Mouse (Mus musculus) stomach, embryonic 15.5 days (tissue): ENCODE results near the gene Cyb5r4. TPM values are rescaled to one million over a fixed set of nuclear protein-coding genes. Genes with fewer than 3 reads are reported as not detected.
A peak's percentile ranks its signal among the peaks of the same experiment; 100 is the strongest.
"Not testable (repeated sequence)": the region's sequence is repeated elsewhere in the genome, so short reads cannot be mapped to it uniquely, and the experiment has no call there.

ENCODE experiments used
- ATAC-seq: fragments of 200-750 bp; cut with Nextera tagmentation; 2 replicates; pipeline ENCODE4 v1.8.0; 2017; ENCODE audit warnings: low read depth, moderate number of reproducible peaks, moderate TSS enrichment; ENCODE audit not compliant: insufficient read depth, low FRiP score
- H3K27ac ChIP-seq: fragments of 300-500 bp; sonication (generic); 2 replicates; pipeline ENCODE4 v1.5.1; 2015; ENCODE audit warnings: mild to moderate bottlenecking, inconsistent platforms
- H3K27me3 ChIP-seq: fragments of 300-500 bp; sonication (generic); replicated peaks from 2 replicates; pipeline ENCODE4 v1.6.1; 2015; ENCODE audit warnings: inconsistent platforms
- H3K36me3 ChIP-seq: fragments of 300-500 bp; sonication (generic); 2 replicates; pipeline ENCODE4 v1.6.1; 2015; ENCODE audit warnings: inconsistent platforms
- H3K4me1 ChIP-seq: fragments of 300-500 bp; sonication (generic); 2 replicates; pipeline ENCODE4 v1.6.1; 2015; ENCODE audit warnings: inconsistent platforms
- H3K4me2 ChIP-seq: fragments of 300-500 bp; sonication (generic); 2 replicates; pipeline ENCODE4 v1.6.1; 2015; ENCODE audit warnings: mild to moderate bottlenecking, inconsistent platforms
- H3K4me3 ChIP-seq: fragments of 300-500 bp; sonication (generic); replicated peaks from 2 replicates; pipeline ENCODE4 v1.5.1; 2015; ENCODE audit warnings: inconsistent platforms
- H3K9ac ChIP-seq: fragments of 300-500 bp; sonication (generic); 2 replicates; pipeline ENCODE4 v1.6.1; 2015; ENCODE audit warnings: inconsistent platforms
- H3K9me3 ChIP-seq: fragments of 300-500 bp; sonication (generic); 2 replicates; pipeline ENCODE4 v1.6.1; 2016; ENCODE audit warnings: inconsistent platforms
- WGBS: fragments of 180-500 bp; shearing (Covaris S2); methylation state at CpG from one replicate; pipeline ENCODE4 v1.1.7; 2015; 5-methylcytosine and 5-hydroxymethylcytosine counted together
- polyA plus RNA-seq: library from polyadenylated mRNA; unstranded; fragments of >200 nt; fragmentation: Nextera tagmentation; extraction: Ambion mirVana; gene quantifications from 2 replicates; pipeline ENCODE4 v1.2.1, GENCODE M21; 2015

The Cyb5r4 gene
- 58.0 and 59.0 TPM in 2 replicates for polyA plus RNA-seq

GRCm38 (mm10) chr9:87021778-87022523 lies at the start of gene Cyb5r4:
Cyb5r4 (plus strand) TSS chr9:87022014.
- under 1% methylated on average over 52 of the region's 52 CpGs for WGBS
- H3K27ac ChIP-seq, result peak within 1 kb of the TSS; percentile 78

GRCm38 (mm10) chr9:86972471-86972870 lies 49.3 kb upstream of the Cyb5r4 start:
- H3K9me3 ChIP-seq, H3K9ac ChIP-seq, H3K36me3 ChIP-seq, ATAC-seq, H3K4me1 ChIP-seq, H3K4me3 ChIP-seq, H3K27me3 ChIP-seq, H3K27ac ChIP-seq, H3K4me2 ChIP-seq: not testable (repeated sequence)

More at GRCm38 (mm10) chr9:87021778-87022523, at the start of gene Cyb5r4:
- Histone ChIP-seq H3K9ac (peak within 1 kb of the TSS; percentile 67), H3K9me3 (no peaks in the 10 kb centered on the region), H3K36me3 (no peaks in the 10 kb centered on the region), H3K27me3 (no peaks in the 10 kb centered on the region; the same call in 1 of the 2 replicates), H3K4me3 (peak within 1 kb of the TSS; percentile 88), H3K4me1 (0 out of 2 replicates have a peak, but pooled peaks cover 4% of the 10 kb centered on the region), H3K4me2 (peak within 1 kb of the TSS; percentile 55)
- ATAC-seq, result peak; percentile 100

GRCm38 (mm10) chr9:86973562-86973961 lies 48.3 kb upstream of the Cyb5r4 start:
- Histone ChIP-seq H3K27ac (no peak overlapping the region), H3K9me3 (no peaks in the 10 kb centered on the region), H3K4me2 (no peak overlapping the region), H3K4me3 (no peak overlapping the region), H3K36me3 (no peaks in the 10 kb centered on the region), H3K4me1 (no peaks in the 10 kb centered on the region), H3K9ac (no peak overlapping the region), H3K27me3 (no peaks in the 10 kb centered on the region)
- 58% methylated on average over 4 of the region's 4 CpGs for WGBS
- no peak for ATAC-seq

- H3K27me3 ChIP-seq, result no peaks in the 10 kb centered on the region
- H3K4me2 ChIP-seq, result no peak overlapping the region
- 79% methylated on average over 4 of the region's 4 CpGs for WGBS
- H3K27ac ChIP-seq, result no peak overlapping the region
- no peak for ATAC-seq
- H3K4me3 ChIP-seq, result no peak overlapping the region
- H3K9ac ChIP-seq, result no peak overlapping the region
- no peaks in the 10 kb centered on the region for H3K9me3 ChIP-seq
- no peaks in the 10 kb centered on the region for H3K36me3 ChIP-seq
- H3K4me1 ChIP-seq, result no peaks in the 10 kb centered on the region
These were observed 44.9 kb upstream of the Cyb5r4 start for GRCm38 (mm10) chr9:86976896-86977295.

GRCm38 (mm10) chr9:86978257-86978907 lies 43.4 kb upstream of the Cyb5r4 start:
- 38% methylated on average over 7 of the region's 7 CpGs for WGBS
- no peak overlapping the region for H3K27ac ChIP-seq
- H3K4me2 ChIP-seq, result no peak overlapping the region
- no peaks in the 10 kb centered on the region for H3K36me3 ChIP-seq
- H3K4me3 ChIP-seq, result no peak overlapping the region
- no peaks in the 10 kb centered on the region for H3K4me1 ChIP-seq
- H3K9ac ChIP-seq, result no peak overlapping the region
- ATAC-seq, result no peak
- H3K9me3 ChIP-seq, result no peaks in the 10 kb centered on the region
- no peaks in the 10 kb centered on the region for H3K27me3 ChIP-seq

GRCm38 (mm10) chr9:86980048-86980447 lies 41.8 kb upstream of the Cyb5r4 start:
- no peaks in the 10 kb centered on the region for H3K9me3 ChIP-seq
- H3K27me3 ChIP-seq, result no peaks in the 10 kb centered on the region
- no peaks in the 10 kb centered on the region for H3K36me3 ChIP-seq
- H3K4me3 ChIP-seq, result no peak overlapping the region
- ATAC-seq, result no peak
- no peak overlapping the region for H3K27ac ChIP-seq
- H3K9ac ChIP-seq, result no peak overlapping the region
- H3K4me2 ChIP-seq, result no peak overlapping the region
- no peaks in the 10 kb centered on the region for H3K4me1 ChIP-seq

GRCm38 (mm10) chr9:86980942-86981341 lies 40.9 kb upstream of the Cyb5r4 start:
- no peak overlapping the region for H3K9ac ChIP-seq
- no peaks in the 10 kb centered on the region for H3K36me3 ChIP-seq
- H3K9me3 ChIP-seq, result no peaks in the 10 kb centered on the region
- no peaks in the 10 kb centered on the region for H3K4me1 ChIP-seq
- no peak overlapping the region for H3K4me2 ChIP-seq
- no peak overlapping the region for H3K4me3 ChIP-seq
- no peaks in the 10 kb centered on the region for H3K27me3 ChIP-seq
- no peak for ATAC-seq
- WGBS, result 44% methylated on average over 2 of the region's 2 CpGs
- no peak overlapping the region for H3K27ac ChIP-seq

GRCm38 (mm10) chr9:86981551-86981950 lies 40.3 kb upstream of the Cyb5r4 start:
- no peaks in the 10 kb centered on the region for H3K36me3 ChIP-seq
- H3K27me3 ChIP-seq, result no peaks in the 10 kb centered on the region
- no peak overlapping the region for H3K4me2 ChIP-seq
- H3K27ac ChIP-seq, result no peak overlapping the region
- H3K9ac ChIP-seq, result no peak overlapping the region
- 0 out of 2 replicates have a peak, but pooled peaks have one; percentile 43 for ATAC-seq
- no peaks in the 10 kb centered on the region for H3K4me1 ChIP-seq
- 14% methylated on average over 10 of the region's 10 CpGs for WGBS
- H3K9me3 ChIP-seq, result no peaks in the 10 kb centered on the region
- no peak overlapping the region for H3K4me3 ChIP-seq

GRCm38 (mm10) chr9:86984583-86984982 lies 37.2 kb upstream of the Cyb5r4 start:
- ATAC-seq, result no peak
- no peaks in the 10 kb centered on the region for H3K4me1 ChIP-seq
- no peak overlapping the region for H3K4me2 ChIP-seq
- H3K36me3 ChIP-seq, result no peaks in the 10 kb centered on the region
- 59% methylated on average over 3 of the region's 3 CpGs for WGBS
- H3K27ac ChIP-seq, result no peak overlapping the region
- H3K4me3 ChIP-seq, result no peak overlapping the region
- H3K9ac ChIP-seq, result no peak overlapping the region
- no peaks in the 10 kb centered on the region for H3K27me3 ChIP-seq
- no peaks in the 10 kb centered on the region for H3K9me3 ChIP-seq

GRCm38 (mm10) chr9:86985105-86985504 lies 36.7 kb upstream of the Cyb5r4 start:
- H3K9me3 ChIP-seq, result no peaks in the 10 kb centered on the region
- no peak for ATAC-seq
- no peak overlapping the region for H3K4me2 ChIP-seq
- H3K36me3 ChIP-seq, result no peaks in the 10 kb centered on the region
- no peak overlapping the region for H3K27ac ChIP-seq
- H3K4me1 ChIP-seq, result no peaks in the 10 kb centered on the region
- 33% methylated on average over 6 of the region's 6 CpGs for WGBS
- no peak overlapping the region for H3K9ac ChIP-seq
- H3K27me3 ChIP-seq, result no peaks in the 10 kb centered on the region
- no peak overlapping the region for H3K4me3 ChIP-seq

GRCm38 (mm10) chr9:86986703-86987296 lies 35.0 kb upstream of the Cyb5r4 start:
- Histone ChIP-seq H3K4me3 (no peak overlapping the region), H3K4me2 (no peak overlapping the region), H3K4me1 (no peaks in the 10 kb centered on the region), H3K27me3 (no peaks in the 10 kb centered on the region), H3K27ac (no peak overlapping the region), H3K9me3 (no peaks in the 10 kb centered on the region), H3K9ac (no peak overlapping the region), H3K36me3 (no peaks in the 10 kb centered on the region)
- no peak for ATAC-seq
- 43% methylated on average over 7 of the region's 7 CpGs for WGBS

- ATAC-seq, result no peak
- Histone ChIP-seq H3K27ac (no peak overlapping the region), H3K4me2 (no peak overlapping the region), H3K4me1 (no peaks in the 10 kb centered on the region), H3K4me3 (no peak overlapping the region), H3K36me3 (no peaks in the 10 kb centered on the region), H3K9me3 (no peaks in the 10 kb centered on the region), H3K27me3 (no peaks in the 10 kb centered on the region), H3K9ac (no peak overlapping the region)
These were observed 32.0 kb upstream of the Cyb5r4 start for GRCm38 (mm10) chr9:86989822-86990221.
